Mouse (Mus musculus): ENCODE data around the gene 6330403K07Rik.

Gene 6330403K07Rik

DNA sequence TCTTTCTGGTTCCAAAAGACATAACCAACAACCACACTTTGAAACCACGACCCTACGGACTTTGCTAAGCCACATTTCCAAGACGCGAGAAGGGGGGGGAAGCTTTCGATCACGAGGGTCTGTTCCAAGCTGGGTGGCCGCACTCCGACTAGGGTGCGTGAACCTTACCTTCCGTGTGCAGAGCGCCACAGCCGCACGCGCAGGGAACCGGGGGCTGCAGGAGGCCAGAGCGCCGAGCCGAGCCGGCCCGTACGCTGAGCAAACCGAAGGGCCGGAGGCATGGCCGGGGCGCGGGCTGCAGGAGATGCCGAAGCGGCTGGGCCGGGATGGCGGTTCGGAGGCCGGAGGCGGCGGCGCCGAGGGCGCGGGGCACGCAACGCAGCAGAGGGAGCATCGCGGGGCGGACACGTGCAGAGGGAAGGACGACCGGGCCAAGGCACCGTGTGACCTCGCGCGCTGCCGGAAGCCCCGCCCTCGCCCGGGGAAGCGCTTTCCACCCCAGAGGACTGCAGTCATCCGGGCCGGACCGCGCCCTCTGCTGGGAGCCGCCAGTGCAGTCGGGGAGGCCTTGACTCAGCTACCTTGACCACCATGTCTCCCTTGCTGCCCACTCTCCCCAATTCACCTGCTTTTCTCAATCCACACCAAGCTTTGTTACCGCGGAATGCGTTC lies 50.6 kb downstream of the 6330403K07Rik start, which contains the start of gene C1qbp:
Gene C1qbp, minus strand, starts transcription at position 470 of the 672 bp plus-strand sequence.
- DNase-seq (ENCODE audit: low spot score in 2 of 2): peak; percentile 92 to 93

GRCm38 (mm10) chr11:70982030-70982429 lies 51.3 kb downstream of the 6330403K07Rik start:
- no peak for DNase-seq (ENCODE audit: low spot score in 2 of 2)
